Mouse (Mus musculus) ES-E14 (cell line): ENCODE data around the gene Pou6f1.

Source experiments
- MAFK ChIP-seq: IDR thresholded peaks from 2 replicates; pipeline ENCODE4 v1.6.1; 2014; ENCODE audit warnings: mild to moderate bottlenecking, low read depth, low read length, inconsistent platforms; ENCODE audit not compliant: insufficient read depth
- ZC3H11A ChIP-seq: IDR thresholded peaks from 2 replicates; pipeline ENCODE4 v1.6.1; 2012; ENCODE audit warnings: low read depth, mild to moderate bottlenecking, inconsistent platforms, low read length, borderline replicate concordance

GRCm38 (mm10) chr15:100577972-100578371 is 21.8 kb downstream of the Pou6f1 start:
- no peak for TF ChIP-seq ZC3H11A
- no peak for TF ChIP-seq MAFK
